Mouse (Mus musculus): ENCODE measurements around the gene Hivep1. TPM values are rescaled to one million over a fixed set of nuclear protein-coding genes. Genes with fewer than 3 reads are reported as not detected.

The Hivep1 gene
- 10 to 100 TPM; 58.3 to 63.5 TPM for total RNA-seq (2023)

DNA sequence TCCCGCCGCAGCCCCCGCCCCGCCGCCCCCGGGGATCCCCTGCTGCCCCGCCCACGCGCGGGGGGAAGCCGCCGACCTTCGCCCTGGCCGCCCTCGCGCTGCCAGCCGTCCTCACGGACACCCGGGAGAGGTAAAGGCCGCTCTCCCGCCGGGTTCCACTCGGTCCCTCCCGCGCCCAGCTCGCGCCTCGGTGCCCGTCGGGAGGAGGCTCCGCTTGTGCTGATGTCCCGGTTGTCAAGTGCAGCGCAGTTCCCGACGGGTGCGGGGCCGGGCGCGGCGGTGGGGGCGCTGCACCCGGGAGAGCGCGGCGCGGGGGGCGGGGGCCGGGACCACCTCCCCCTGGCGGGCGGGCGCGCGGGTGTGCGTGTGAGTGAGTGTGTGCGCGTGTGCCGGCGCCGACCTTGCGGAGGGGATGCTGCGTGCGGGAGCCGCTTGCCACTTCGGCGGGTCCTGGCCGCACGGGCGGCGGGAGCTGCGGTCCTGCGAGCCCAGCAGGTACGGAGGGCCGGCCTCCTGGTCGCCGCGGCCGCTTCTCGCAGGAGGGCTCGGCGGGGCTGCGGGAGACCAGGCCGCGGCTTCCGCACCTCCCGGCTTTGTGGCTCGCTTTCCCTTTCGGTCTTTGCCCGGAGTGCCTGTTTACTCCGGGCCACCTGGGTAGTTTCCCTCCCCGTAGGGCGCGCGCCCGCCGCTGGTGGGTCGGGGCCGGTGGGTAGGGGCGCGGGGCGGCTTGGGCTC lies at the start of gene Hivep1:
Hivep1 (plus strand) TSS at position 61 of the 735 bp plus-strand sequence.

Other genes with a start within 250 kb of the Hivep1 start
- gene Adtrp, start 204.3 kb upstream of the Hivep1 start, total RNA-seq (2023) = not detected
- not detected for gene Edn1, start 249.5 kb downstream of the Hivep1 start, total RNA-seq (2023)